Mouse (Mus musculus): ENCODE data around the gene Ttc13. TPM values are rescaled to one million over a fixed set of nuclear protein-coding genes. Genes with fewer than 3 reads are reported as not detected.

Ttc13 gene
- polyA plus RNA-seq, 1 experiment from 2014 or later, result 47.9 TPM

Other genes with a start within 250 kb of the Ttc13 start
- 36.6 and 39.0 TPM in 2 replicates for gene Cog2, start 201.2 kb downstream of the Ttc13 start, polyA plus RNA-seq (2014; fragmentation: Nextera tagmentation; extraction: Ambion mirVana)
- gene Agt, start 152.3 kb downstream of the Ttc13 start, polyA plus RNA-seq (2014; fragmentation: Nextera tagmentation; extraction: Ambion mirVana), result 1.7 and 3.3 TPM in 2 replicates
- gene Capn9, start 145.9 kb downstream of the Ttc13 start, polyA plus RNA-seq (2014; fragmentation: Nextera tagmentation; extraction: Ambion mirVana), result 0.10 TPM in 1 of 2 replicates, not detected in the other
- 45.5 and 46.4 TPM in 2 replicates for gene 2310022B05Rik, start 58.6 kb downstream of the Ttc13 start, polyA plus RNA-seq (2014; fragmentation: Nextera tagmentation; extraction: Ambion mirVana)
- 16.1 and 20.0 TPM in 2 replicates for gene Arv1, start 156 bp upstream of the Ttc13 start, polyA plus RNA-seq (2014; fragmentation: Nextera tagmentation; extraction: Ambion mirVana)
- gene Fam89a, start 29.8 kb upstream of the Ttc13 start, polyA plus RNA-seq (2014; fragmentation: Nextera tagmentation; extraction: Ambion mirVana), result 3.9 and 4.5 TPM in 2 replicates
- gene Trim67, start 71.1 kb upstream of the Ttc13 start, polyA plus RNA-seq (2014; fragmentation: Nextera tagmentation; extraction: Ambion mirVana), result 0.97 and 1.1 TPM in 2 replicates
- 96.4 and 97.8 TPM in 2 replicates for gene Gnpat, start 141.1 kb upstream of the Ttc13 start, polyA plus RNA-seq (2014; fragmentation: Nextera tagmentation; extraction: Ambion mirVana)
- gene 2810004N23Rik, start 141.1 kb upstream of the Ttc13 start, polyA plus RNA-seq (2014; fragmentation: Nextera tagmentation; extraction: Ambion mirVana), result 35.3 and 36.5 TPM in 2 replicates
- 5.4 and 7.2 TPM in 2 replicates for gene Exoc8, start 175.7 kb upstream of the Ttc13 start, polyA plus RNA-seq (2014; fragmentation: Nextera tagmentation; extraction: Ambion mirVana)
- 9.8 and 10.0 TPM in 2 replicates for gene Sprtn, start 175.9 kb upstream of the Ttc13 start, polyA plus RNA-seq (2014; fragmentation: Nextera tagmentation; extraction: Ambion mirVana)
- 17.1 and 17.2 TPM in 2 replicates for gene Egln1, start 227.3 kb upstream of the Ttc13 start, polyA plus RNA-seq (2014; fragmentation: Nextera tagmentation; extraction: Ambion mirVana)

Measured in embryonic facial prominence, embryonic 14.5 days (tissue).